Mouse (Mus musculus) spleen, adult 10 weeks (tissue): ENCODE data around the gene 4930516K23Rik. TPM values are rescaled to one million over a fixed set of nuclear protein-coding genes. Genes with fewer than 3 reads are reported as not detected.

Experiments used
- polyA plus RNA-seq: library from polyadenylated mRNA; stranded (reverse); fragments of 350-450 nt; fragmentation: Illumina TruSeq; extraction: RNeasy Lipid Tissue Mini Kit (QIAGEN cat#74804); gene quantifications from one replicate; pipeline ENCODE4 v1.2.3, GENCODE M21; 2015; ENCODE audit warnings: low replicate concordance; ENCODE audit not compliant: insufficient read depth

The 4930516K23Rik gene
- not detected for polyA plus RNA-seq

DNA sequence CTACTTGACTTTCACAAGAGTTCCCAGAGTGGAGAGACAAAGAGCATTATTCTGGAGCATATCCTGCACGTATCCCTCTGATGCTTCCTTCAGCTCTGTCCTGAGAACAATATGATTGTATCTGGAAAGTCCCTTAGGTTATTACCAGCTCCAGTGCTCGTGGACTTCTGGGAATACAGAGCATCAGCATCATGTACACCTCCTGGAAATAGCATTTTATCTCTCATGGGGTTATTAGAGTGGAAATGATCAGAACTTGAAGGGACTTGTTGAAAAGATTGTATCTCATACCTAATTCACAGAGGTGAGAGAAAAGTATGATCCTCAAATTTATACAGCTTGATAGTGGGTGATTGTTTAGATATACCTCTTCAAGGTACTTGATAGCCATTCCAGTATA is at the start of gene 4930516K23Rik:
Gene 4930516K23Rik (minus strand): TSS at position 101 of the 400 bp plus-strand sequence.

DNA sequence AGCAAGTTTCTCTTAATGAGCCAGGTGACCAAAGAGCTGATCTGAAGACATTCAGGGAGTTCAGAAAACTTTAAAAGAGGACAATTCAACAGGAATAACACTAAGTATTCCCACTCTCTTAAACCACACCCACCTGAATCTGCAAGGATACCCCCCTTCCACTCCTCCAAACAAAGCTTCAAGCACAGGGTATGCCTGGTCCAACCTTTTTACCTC is 43.4 kb upstream of the 4930516K23Rik start, which contains the start of gene Olfr646:
Gene Olfr646 (plus strand): TSS at position 117 of the 216 bp plus-strand sequence.

DNA sequence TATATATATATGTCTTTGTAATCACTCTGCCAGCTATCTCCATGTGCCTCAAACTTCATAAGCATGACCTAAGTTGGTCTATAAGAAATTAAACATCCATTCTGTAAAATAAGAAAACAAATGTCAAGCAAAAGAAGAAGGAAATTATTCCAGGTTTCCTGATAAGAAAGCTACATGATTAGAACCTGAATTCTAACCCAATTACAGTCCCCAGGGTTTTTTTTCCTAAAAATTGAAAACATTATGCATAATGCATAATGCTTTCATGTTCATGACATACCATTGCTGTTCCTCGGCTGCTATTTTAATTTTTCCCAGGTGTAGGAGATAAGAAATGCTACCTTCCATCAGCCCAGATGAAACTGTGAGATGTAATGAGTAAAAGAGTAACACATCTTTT is 24.1 kb upstream of the 4930516K23Rik start, which contains the start of gene Olfr645:
Gene Olfr645 (minus strand): TSS at position 101 of the 400 bp plus-strand sequence.

GRCm38 (mm10) chr7:104071769-104072168 is 10.5 kb upstream of the 4930516K23Rik start, which contains the start of gene Olfr644:
Gene Olfr644, minus strand, starts transcription at chr7:104071869.

GRCm38 (mm10) chr7:104052566-104052965 is 8.7 kb downstream of the 4930516K23Rik start, which contains the start of gene Olfr642:
Gene Olfr642, minus strand, starts transcription at chr7:104052666.

GRCm38 (mm10) chr7:104035145-104035544 is 26.1 kb downstream of the 4930516K23Rik start, which contains the start of gene Olfr641:
Gene Olfr641, plus strand, starts transcription at chr7:104035445.

GRCm38 (mm10) chr7:104025473-104025872 is 35.8 kb downstream of the 4930516K23Rik start, which contains the start of gene Olfr640:
Gene Olfr640, minus strand, starts transcription at chr7:104025573.

GRCm38 (mm10) chr7:104017203-104017602 is 44.0 kb downstream of the 4930516K23Rik start, which contains the start of gene Olfr639:
Gene Olfr639, minus strand, starts transcription at chr7:104017303.

Other genes with a start within 250 kb of the 4930516K23Rik start
- gene Hbb-bt, start 247.4 kb downstream of the 4930516K23Rik start, polyA plus RNA-seq = 4,439 TPM
- gene Hbb-bs, start 233.3 kb downstream of the 4930516K23Rik start, polyA plus RNA-seq = 24,371 TPM
- gene Hbb-bh2, start 220.9 kb downstream of the 4930516K23Rik start, polyA plus RNA-seq = not detected
- 0.80 TPM for gene Hbb-bh1, start 218.3 kb downstream of the 4930516K23Rik start, polyA plus RNA-seq
- not detected for gene Hbb-y, start 208.2 kb downstream of the 4930516K23Rik start, polyA plus RNA-seq
- not detected for gene Olfr66, start 175.2 kb downstream of the 4930516K23Rik start, polyA plus RNA-seq
- not detected for gene Olfr64, start 167.0 kb downstream of the 4930516K23Rik start, polyA plus RNA-seq
- gene Olfr65, start 158.0 kb downstream of the 4930516K23Rik start, polyA plus RNA-seq = not detected
- gene Olfr631, start 132.6 kb downstream of the 4930516K23Rik start, polyA plus RNA-seq = not detected
- gene Olfr632, start 127.1 kb downstream of the 4930516K23Rik start, polyA plus RNA-seq = not detected
- not detected for gene Olfr633, start 117.0 kb downstream of the 4930516K23Rik start, polyA plus RNA-seq
- not detected for gene Olfr635, start 90.3 kb downstream of the 4930516K23Rik start, polyA plus RNA-seq
- gene Olfr638, start 62.7 kb downstream of the 4930516K23Rik start, polyA plus RNA-seq = not detected
- not detected for gene Olfr639, start 44.1 kb downstream of the 4930516K23Rik start, polyA plus RNA-seq
- gene Olfr640, start 35.9 kb downstream of the 4930516K23Rik start, polyA plus RNA-seq = not detected
- gene Olfr641, start 26.0 kb downstream of the 4930516K23Rik start, polyA plus RNA-seq = not detected
- not detected for gene Olfr642, start 8.8 kb downstream of the 4930516K23Rik start, polyA plus RNA-seq
- gene Olfr644, start 10.4 kb upstream of the 4930516K23Rik start, polyA plus RNA-seq = not detected
- gene Olfr645, start 24.0 kb upstream of the 4930516K23Rik start, polyA plus RNA-seq = not detected
- gene Olfr646, start 43.4 kb upstream of the 4930516K23Rik start, polyA plus RNA-seq = not detected
- not detected for gene Ubqln5, start 68.4 kb upstream of the 4930516K23Rik start, polyA plus RNA-seq
- gene Olfr643, start 76.0 kb upstream of the 4930516K23Rik start, polyA plus RNA-seq = not detected
- gene Ubqln3, start 81.8 kb upstream of the 4930516K23Rik start, polyA plus RNA-seq = not detected
- gene Ubqlnl, start 89.1 kb upstream of the 4930516K23Rik start, polyA plus RNA-seq = not detected
- gene Olfm5, start 103.4 kb upstream of the 4930516K23Rik start, polyA plus RNA-seq = not detected
- 0.15 TPM for gene Olfr648, start 121.9 kb upstream of the 4930516K23Rik start, polyA plus RNA-seq
- gene Olfr649, start 134.5 kb upstream of the 4930516K23Rik start, polyA plus RNA-seq = not detected
- gene Trim6, start 157.3 kb upstream of the 4930516K23Rik start, polyA plus RNA-seq = 1.7 TPM
- gene Trim34a, start 183.0 kb upstream of the 4930516K23Rik start, polyA plus RNA-seq = 157 TPM
- 69.3 TPM for gene Trim5, start 226.6 kb upstream of the 4930516K23Rik start, polyA plus RNA-seq